ENCODE assay signal across 8 mouse cellular contexts in the genomic region with DNA sequence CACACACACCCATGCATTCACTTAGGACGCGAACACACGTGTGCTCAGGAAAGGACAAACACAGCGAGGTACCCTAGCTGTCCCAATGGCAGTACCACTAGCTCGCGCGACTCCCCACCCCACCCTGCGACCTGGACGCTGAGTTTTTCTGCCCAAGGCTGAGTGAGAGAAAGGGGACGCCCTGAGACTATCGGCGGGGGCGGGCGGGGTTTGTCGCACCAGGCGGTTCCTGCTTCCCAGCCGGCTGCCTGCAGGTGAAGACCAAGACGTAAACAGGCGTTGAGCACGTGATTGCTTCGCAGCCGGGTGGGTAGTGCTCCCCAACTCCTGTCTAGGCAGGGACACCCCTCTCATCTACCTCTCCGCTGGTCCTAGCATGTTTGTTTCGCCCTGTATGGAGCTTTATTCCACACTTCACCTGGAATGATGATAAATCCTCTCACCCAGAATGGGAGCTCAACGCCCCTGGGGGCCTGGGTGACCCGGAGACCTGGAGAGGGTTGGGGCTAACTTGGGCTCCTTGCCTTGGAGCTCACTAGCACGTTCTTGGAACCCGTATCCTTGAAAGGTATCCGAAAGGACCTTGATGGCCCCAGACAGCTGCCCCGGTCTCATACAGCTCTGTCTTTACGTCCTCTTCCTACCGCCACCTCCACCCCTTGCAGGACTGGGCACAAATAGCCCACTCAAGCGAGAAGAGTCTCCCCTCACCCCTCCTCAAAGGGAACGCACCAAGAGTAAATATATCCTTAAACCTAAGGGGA. TPM values are rescaled to one million over a fixed set of nuclear protein-coding genes. Genes with fewer than 3 reads are reported as not detected.
DNase-seq lines count a peak whose midpoint lies in the region; ATAC-seq and TF ChIP-seq lines count a peak whose summit lies in the region.

No protein-coding gene starts in this region.

- no peak for ATAC-seq in lung, embryonic 16.5 days (ENCODE audit: low read depth)

- WGBS in kidney, adult 2 months, result under 1% methylated on average over 34 of the region's 34 CpGs
- under 1% methylated on average over 34 of the region's 34 CpGs for WGBS in lung, embryonic 16.5 days

- peak overlapping the region; percentile 97 for H3K4me2 ChIP-seq in lung, embryonic 16.5 days (ENCODE audit: low read depth, low read length)

- peaks cover 11% of the 10 kb centered on the region for H3K4me1 ChIP-seq in kidney, adult 2 months (ENCODE audit: control insufficient read depth, insufficient read depth, low read length)
- peaks cover 45% of the 10 kb centered on the region for H3K4me1 ChIP-seq in lung, embryonic 16.5 days (replicated peaks; ENCODE audit: control insufficient read depth, insufficient read depth, low read length)

- no peaks in the 10 kb centered on the region for H3K27me3 ChIP-seq in kidney, adult 2 months (replicated peaks; ENCODE audit: control insufficient read depth, insufficient read depth, low read length)
- H3K27me3 ChIP-seq in lung, embryonic 16.5 days (ENCODE audit: control insufficient read depth, insufficient read depth, low read depth, low read length), result no peaks in the 10 kb centered on the region

- peak overlapping the region; percentile 85 for H3K27ac ChIP-seq in kidney, adult 2 months (ENCODE audit: insufficient read depth, low read depth, low read length)
- peak overlapping the region; percentile 100 for H3K27ac ChIP-seq in lung, embryonic 16.5 days (ENCODE audit: low read length)

- DNase-seq in 416B (ENCODE audit: low read depth) (peak; percentile 63), NIH3T3 (ENCODE audit: low read depth) (peak; percentile 53)
- DNase-seq in embryo, embryonic 10.5 days (ENCODE audit: low spot score), result peak; percentile 57
- peak; percentile 55 for DNase-seq in heart, adult 8-10 months (ENCODE audit: low spot score)
- DNase-seq in kidney, adult 2 months, result peak; percentile 76
- peak; percentile 48 for DNase-seq in retina, postnatal 1 day
- DNase-seq in layer of hippocampus, adult 9-10 months (ENCODE audit: low spot score), result no peak

- no peaks in the 10 kb centered on the region for H3K36me3 ChIP-seq in kidney, adult 2 months (ENCODE audit: control insufficient read depth, insufficient read depth, low read length)
- peaks cover 11% of the 10 kb centered on the region for H3K36me3 ChIP-seq in lung, embryonic 16.5 days (ENCODE audit: control insufficient read depth, insufficient read depth, low read length)

- peak overlapping the region; percentile 79 for H3K4me3 ChIP-seq in kidney, adult 2 months (ENCODE audit: insufficient read depth, low read depth, low read length)
- H3K4me3 ChIP-seq in lung, embryonic 16.5 days (ENCODE audit: low read length), result peak overlapping the region; percentile 69

- TF ChIP-seq CTCF in kidney, adult 2 months (conservative IDR thresholded peaks at IDR 0.05; ENCODE audit: insufficient read depth, insufficient read length, low read depth, low read length), result no peak

- no peak for TF ChIP-seq POLR2A in kidney, adult 2 months (IDR thresholded peaks at IDR 0.05; ENCODE audit: low read depth, low read length)

- no peaks in the 10 kb centered on the region for H3K9me3 ChIP-seq in lung, embryonic 16.5 days (ENCODE audit: control insufficient read depth, low read length)

- H3K9ac ChIP-seq in lung, embryonic 16.5 days (ENCODE audit: low read length), result peak overlapping the region; percentile 90

RNA-seq across cellular contexts. Expression of a gene that starts 1.5 kb away (rescaled TPM):
- total RNA-seq in heart, adult 8-10 months (2022), result 10 to 100 TPM; 53.9 to 70.5 (median 63.8) TPM
- polyA plus RNA-seq in kidney, adult 2 months (2012; rRNA removed), result 54.7 and 74.3 TPM in 2 replicates
- 50.1 and 51.6 TPM in 2 replicates for polyA plus RNA-seq in lung, embryonic 16.5 days (2015; fragmentation: Nextera tagmentation; extraction: Ambion mirVana)

RNA-seq across cellular contexts. Expression of a gene that starts 9.5 kb away (rescaled TPM):
- total RNA-seq in heart, adult 8-10 months (2022), result 10 to 100 TPM; 43.9 to 59.9 (median 54.3) TPM
- 86.5 and 87.9 TPM in 2 replicates for polyA plus RNA-seq in kidney, adult 2 months (2012; rRNA removed)
- polyA plus RNA-seq in lung, embryonic 16.5 days (2015; fragmentation: Nextera tagmentation; extraction: Ambion mirVana), result 65.2 and 67.2 TPM in 2 replicates

RNA-seq across cellular contexts. Expression of a gene that starts 10.2 kb away (rescaled TPM):
- total RNA-seq in heart, adult 8-10 months (2022), result 10 to 100 TPM; 30.6 to 34.6 (median 31.4) TPM
- 14.8 and 15.0 TPM in 2 replicates for polyA plus RNA-seq in kidney, adult 2 months (2012; rRNA removed)
- polyA plus RNA-seq in lung, embryonic 16.5 days (2015; fragmentation: Nextera tagmentation; extraction: Ambion mirVana), result 19.8 and 19.9 TPM in 2 replicates

RNA-seq across cellular contexts. Expression of a gene that starts 26.8 kb away (rescaled TPM):
- under 1 TPM in 3 of 4 experiments, not detected in 1; 0.25 to 0.46 (median 0.44) TPM for total RNA-seq in heart, adult 8-10 months (2022)
- polyA plus RNA-seq in kidney, adult 2 months (2012; rRNA removed), result 92.2 and 119 TPM in 2 replicates
- polyA plus RNA-seq in lung, embryonic 16.5 days (2015; fragmentation: Nextera tagmentation; extraction: Ambion mirVana), result 1.3 and 1.6 TPM in 2 replicates

RNA-seq across cellular contexts. Expression of a gene that starts 29.8 kb away (rescaled TPM):
- under 1 TPM in 1 of 4 experiments, not detected in 3; 0.46 TPM for total RNA-seq in heart, adult 8-10 months (2022)
- polyA plus RNA-seq in kidney, adult 2 months (2012; rRNA removed), result 0.74 and 0.99 TPM in 2 replicates
- 0.21 and 0.33 TPM in 2 replicates for polyA plus RNA-seq in lung, embryonic 16.5 days (2015; fragmentation: Nextera tagmentation; extraction: Ambion mirVana)
